Mouse (Mus musculus): ENCODE measurements at regions not wholly inside any gene's neighbourhood (a gene's known extent, or its start where the extent isn't known, plus 50 kb on each side); places are given as distances from the start of the nearest gene placed in this dataset.

GRCm38 (mm10) chr9:12492890-12493618 is 752.6 kb downstream of the Jrkl start:
- no peak for DNase-seq (ENCODE audit: low read depth, low spot score)

- DNase-seq (ENCODE audit: low read depth, low spot score) = no peak
Observed at GRCm38 (mm10) chr9:12457810-12458209, 787.8 kb downstream of the Jrkl start.

- DNase-seq (ENCODE audit: low read depth, low spot score) = no peak
Observed at GRCm38 (mm10) chr9:12456695-12457094, 788.9 kb downstream of the Jrkl start.

GRCm38 (mm10) chr9:12434171-12434570 is 811.5 kb downstream of the Jrkl start:
- DNase-seq (ENCODE audit: low read depth, low spot score) = no peak

GRCm38 (mm10) chr9:12421906-12422305 is 823.7 kb downstream of the Jrkl start:
- no peak for DNase-seq (ENCODE audit: low read depth, low spot score)

- DNase-seq (ENCODE audit: low read depth, low spot score) = no peak
Observed at GRCm38 (mm10) chr9:12408500-12408899, 837.1 kb downstream of the Jrkl start.

GRCm38 (mm10) chr9:12404185-12404584 is 841.4 kb downstream of the Jrkl start:
- no peak for DNase-seq (ENCODE audit: low read depth, low spot score)

GRCm38 (mm10) chr9:12395648-12396047 is 850.0 kb downstream of the Jrkl start:
- no peak for DNase-seq (ENCODE audit: low read depth, low spot score)

GRCm38 (mm10) chr9:12380732-12381645 is 864.6 kb downstream of the Jrkl start:
- DNase-seq (ENCODE audit: low read depth, low spot score) = peak; percentile 40

GRCm38 (mm10) chr9:12380029-12380428 is 865.6 kb downstream of the Jrkl start:
- DNase-seq (ENCODE audit: low read depth, low spot score) = no peak

GRCm38 (mm10) chr9:12344296-12344695 is 901.3 kb downstream of the Jrkl start:
- no peak for DNase-seq (ENCODE audit: low read depth, low spot score)

- DNase-seq (ENCODE audit: low read depth, low spot score) = no peak
Observed at GRCm38 (mm10) chr9:12341453-12341852, 904.2 kb downstream of the Jrkl start.

GRCm38 (mm10) chr9:12313517-12314075 is 932.0 kb downstream of the Jrkl start:
- DNase-seq (ENCODE audit: low read depth, low spot score) = no peak

- no peak for DNase-seq (ENCODE audit: low read depth, low spot score)
Observed at GRCm38 (mm10) chr9:12313027-12313426, 932.6 kb downstream of the Jrkl start.

All from R1 (cell line).